Mouse (Mus musculus) thymus, adult 2 months (tissue): ENCODE measurements around the gene Usp20.

ENCODE experiments used
- CTCF ChIP-seq: fragments of 200-500 bp; IDR thresholded peaks from 2 replicates; pipeline ENCODE4 v1.5.1; 2012; ENCODE audit warnings: mild to moderate bottlenecking, control low read depth, low read length, moderate library complexity, borderline replicate concordance; ENCODE audit not compliant: control insufficient read depth, poor library complexity, insufficient read depth; ENCODE audit errors: extremely low read depth
- POLR2A ChIP-seq: fragments of 200-500 bp; IDR thresholded peaks from 2 replicates; pipeline ENCODE4 v1.6.1; 2012; ENCODE audit warnings: mild to moderate bottlenecking, low read length, control low read depth, moderate library complexity; ENCODE audit not compliant: control insufficient read depth, poor library complexity, insufficient read depth; ENCODE audit errors: extremely low read depth

GRCm38 (mm10) chr2:30942603-30943011, 39.5 kb upstream of the Usp20 start:
- TF ChIP-seq CTCF, result peak; percentile 94
- TF ChIP-seq POLR2A, result no peak
